Mouse (Mus musculus): ENCODE results near the gene Cacna1d.

The Cacna1d gene

GRCm38 (mm10) chr14:30331856-30332255, 159.4 kb downstream of the Cacna1d start:
- peak; percentile 90 for DNase-seq (ENCODE audit: low read depth, low spot score)

- DNase-seq (ENCODE audit: low read depth, low spot score): no peak
These were observed 160.7 kb downstream of the Cacna1d start for GRCm38 (mm10) chr14:30330416-30331181.

GRCm38 (mm10) chr14:30329109-30329508, 162.1 kb downstream of the Cacna1d start:
- no peak for DNase-seq (ENCODE audit: low read depth, low spot score)

- no peak for DNase-seq (ENCODE audit: low read depth, low spot score)
These were observed 163.8 kb downstream of the Cacna1d start for GRCm38 (mm10) chr14:30327452-30327851.

GRCm38 (mm10) chr14:30327051-30327450, 164.2 kb downstream of the Cacna1d start:
- no peak for DNase-seq (ENCODE audit: low read depth, low spot score)

- DNase-seq (ENCODE audit: low read depth, low spot score): no peak
These were observed 165.0 kb downstream of the Cacna1d start for GRCm38 (mm10) chr14:30326226-30326625.

GRCm38 (mm10) chr14:30324994-30325393, 166.3 kb downstream of the Cacna1d start:
- DNase-seq (ENCODE audit: low read depth, low spot score): no peak

GRCm38 (mm10) chr14:30318715-30319437, 172.4 kb downstream of the Cacna1d start:
- no peak for DNase-seq (ENCODE audit: low read depth, low spot score)

- DNase-seq (ENCODE audit: low read depth, low spot score): no peak
These were observed 173.0 kb downstream of the Cacna1d start for GRCm38 (mm10) chr14:30318293-30318692.

GRCm38 (mm10) chr14:30317616-30318015, 173.6 kb downstream of the Cacna1d start:
- DNase-seq (ENCODE audit: low read depth, low spot score): no peak

GRCm38 (mm10) chr14:30311206-30311889, 179.9 kb downstream of the Cacna1d start:
- DNase-seq (ENCODE audit: low read depth, low spot score): no peak

- no peak for DNase-seq (ENCODE audit: low read depth, low spot score)
These were observed 181.0 kb downstream of the Cacna1d start for GRCm38 (mm10) chr14:30310236-30310635.

GRCm38 (mm10) chr14:30306221-30306620, 185.0 kb downstream of the Cacna1d start:
- DNase-seq (ENCODE audit: low read depth, low spot score): no peak

GRCm38 (mm10) chr14:30299946-30300345, 191.3 kb downstream of the Cacna1d start:
- no peak for DNase-seq (ENCODE audit: low read depth, low spot score)

- DNase-seq (ENCODE audit: low read depth, low spot score): no peak
These were observed 193.8 kb downstream of the Cacna1d start for GRCm38 (mm10) chr14:30297492-30297891.

GRCm38 (mm10) chr14:30292135-30292463, 199.2 kb downstream of the Cacna1d start:
- no peak for DNase-seq (ENCODE audit: low read depth, low spot score)

- no peak for DNase-seq (ENCODE audit: low read depth, low spot score)
These were observed 199.7 kb downstream of the Cacna1d start for GRCm38 (mm10) chr14:30291389-30292134.

GRCm38 (mm10) chr14:30284446-30284845, 206.8 kb downstream of the Cacna1d start:
- no peak for DNase-seq (ENCODE audit: low read depth, low spot score)

GRCm38 (mm10) chr14:30284022-30284421, 207.2 kb downstream of the Cacna1d start:
- peak; percentile 10 for DNase-seq (ENCODE audit: low read depth, low spot score)

GRCm38 (mm10) chr14:30275572-30275971, 215.7 kb downstream of the Cacna1d start:
- DNase-seq (ENCODE audit: low read depth, low spot score): no peak

GRCm38 (mm10) chr14:30272976-30273375, 218.3 kb downstream of the Cacna1d start:
- DNase-seq (ENCODE audit: low read depth, low spot score): no peak

GRCm38 (mm10) chr14:30272523-30272922, 218.7 kb downstream of the Cacna1d start:
- DNase-seq (ENCODE audit: low read depth, low spot score): no peak
